Mouse (Mus musculus) myocyte (in vitro differentiated cells): ENCODE results near the gene Ppp2ca.

Experiments
- E2F4 ChIP-seq: IDR thresholded peaks from one replicate; pipeline ENCODE4 v1.6.1; 2011; ENCODE audit warnings: mild to moderate bottlenecking, control low read depth, moderate library complexity; ENCODE audit not compliant: insufficient read depth
- MYOD1 ChIP-seq, 3 experiments: IDR thresholded peaks; one replicate each; pipeline ENCODE4 v1.6.1; 2011; ENCODE audit warnings: control low read depth in 2 of 3, low read depth in 2 of 3, mild to moderate bottlenecking in 2 of 3, moderate library complexity in 1 of 3; ENCODE audit not compliant: insufficient read length in 2 of 3, control insufficient read depth in 1 of 3
- POLR2A ChIP-seq: IDR thresholded peaks from one replicate; pipeline ENCODE4 v1.6.1; 2011; ENCODE audit warnings: low read depth, mild to moderate bottlenecking, control low read depth, moderate library complexity; ENCODE audit not compliant: insufficient read length
- REST ChIP-seq: IDR thresholded peaks from one replicate; pipeline ENCODE4 v1.6.1; 2011; ENCODE audit warnings: mild to moderate bottlenecking, control low read depth, moderate library complexity; ENCODE audit not compliant: insufficient read depth, insufficient read length
- TCF3 ChIP-seq: IDR thresholded peaks from one replicate; pipeline ENCODE4 v1.6.1; 2011; ENCODE audit warnings: low read depth, control low read depth; ENCODE audit not compliant: insufficient read length
- USF1 ChIP-seq: IDR thresholded peaks from one replicate; pipeline ENCODE4 v1.6.1; 2011; ENCODE audit warnings: low read depth, mild to moderate bottlenecking, control low read depth, moderate library complexity

- TF ChIP-seq USF1 = no peak
- TF ChIP-seq POLR2A = no peak
- TF ChIP-seq REST = no peak
- no peak for TF ChIP-seq MYOD1 (IDR thresholded peaks at IDR 0.05; ENCODE audit: control insufficient read depth in 1 of 3, insufficient read length in 2 of 3, low read depth in 2 of 3)
- TF ChIP-seq E2F4 = no peak
- no peak for TF ChIP-seq TCF3
Measured at GRCm38 (mm10) chr11:52105503-52105902, 7.0 kb downstream of the Ppp2ca start.
